Mouse (Mus musculus) midbrain, embryonic 15.5 days (tissue): ENCODE results near the gene Ndrg3. TPM values are rescaled to one million over a fixed set of nuclear protein-coding genes. Genes with fewer than 3 reads are reported as not detected.
A peak's percentile ranks its signal among the peaks of the same experiment; 100 is the strongest.
"Not testable (repeated sequence)": the region's sequence is repeated elsewhere in the genome, so short reads cannot be mapped to it uniquely, and the experiment has no call there.

Experiments
- ATAC-seq: fragments of 200-750 bp; cut with Nextera tagmentation; replicated peaks from 2 replicates; pipeline ENCODE4 v1.8.0; 2017; ENCODE audit warnings: moderate TSS enrichment
- H3K27ac ChIP-seq: fragments of 300-500 bp; sonication (generic); 2 replicates; pipeline ENCODE4 v1.5.1; 2015; ENCODE audit warnings: mild to moderate bottlenecking, inconsistent platforms
- H3K27me3 ChIP-seq: fragments of 300-500 bp; sonication (generic); replicated peaks from 2 replicates; pipeline ENCODE4 v1.6.1; 2015; ENCODE audit warnings: inconsistent platforms
- H3K36me3 ChIP-seq: fragments of 300-500 bp; sonication (generic); replicated peaks from 2 replicates; pipeline ENCODE4 v1.6.1; 2015; ENCODE audit warnings: inconsistent platforms
- H3K4me1 ChIP-seq: fragments of 300-500 bp; sonication (generic); 2 replicates; pipeline ENCODE4 v1.6.1; 2015; ENCODE audit warnings: inconsistent platforms
- H3K4me2 ChIP-seq: fragments of 300-500 bp; sonication (generic); 2 replicates; pipeline ENCODE4 v1.6.1; 2015; ENCODE audit warnings: inconsistent platforms, mild to moderate bottlenecking, moderate library complexity
- H3K4me3 ChIP-seq: fragments of 300-500 bp; sonication (generic); 2 replicates; pipeline ENCODE4 v1.5.1; 2015; ENCODE audit warnings: mild to moderate bottlenecking, inconsistent platforms
- H3K9ac ChIP-seq: fragments of 300-500 bp; sonication (generic); 2 replicates; pipeline ENCODE4 v1.6.1; 2015; ENCODE audit warnings: mild to moderate bottlenecking, inconsistent platforms
- H3K9me3 ChIP-seq: fragments of 300-500 bp; sonication (generic); 2 replicates; pipeline ENCODE4 v1.6.1; 2016; ENCODE audit warnings: inconsistent platforms
- WGBS: fragments of 180-500 bp; shearing (Covaris S2); methylation state at CpG from one replicate; pipeline ENCODE4 v1.1.7; 2015; ENCODE audit warnings: mixed read lengths; 5-methylcytosine and 5-hydroxymethylcytosine counted together
- polyA plus RNA-seq: library from polyadenylated mRNA; unstranded; fragments of >200 nt; fragmentation: Nextera tagmentation; extraction: Ambion mirVana; gene quantifications from 2 replicates; pipeline ENCODE4 v1.2.1, GENCODE M21; 2015

Gene Ndrg3
- polyA plus RNA-seq, 1 experiment from 2014 or later: 136 TPM

DNA sequence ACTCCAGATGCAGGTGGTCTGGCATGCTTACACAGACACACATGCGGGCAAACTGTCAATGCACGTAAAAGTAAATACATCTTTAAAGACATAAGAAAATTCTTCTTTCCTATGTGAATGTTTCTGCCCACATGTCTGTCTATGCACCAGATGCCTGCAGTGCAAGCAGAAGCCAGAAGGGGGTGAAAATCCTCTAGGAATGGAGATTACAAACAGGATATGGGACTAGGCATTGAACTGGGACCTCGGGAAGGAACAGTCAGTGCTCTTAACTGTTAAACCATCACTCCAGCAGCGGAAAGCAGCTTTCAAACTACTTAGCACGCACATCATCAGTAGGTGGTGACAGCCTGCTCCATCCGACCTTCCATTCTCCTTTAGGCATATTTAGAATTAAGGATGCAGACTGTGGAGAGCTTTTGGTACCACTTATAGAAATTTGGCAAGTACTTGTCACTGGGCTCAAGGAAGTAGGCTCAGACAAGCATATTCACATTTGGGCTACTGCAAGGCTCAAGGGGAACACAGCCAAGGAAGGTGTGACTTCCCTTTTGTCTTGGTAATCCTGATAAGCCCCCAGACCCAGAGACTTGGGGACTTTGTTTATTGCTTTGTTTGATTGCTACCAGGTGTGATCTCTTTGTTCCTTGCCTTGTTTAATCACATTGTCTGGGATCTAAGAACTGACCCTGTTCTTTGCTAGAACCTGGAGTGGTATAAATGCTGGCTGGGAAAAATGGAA, 86.7 kb downstream of the Ndrg3 start:
- Histone ChIP-seq H3K9me3 (no peaks in the 10 kb centered on the region), H3K9ac (no peak overlapping the region), H3K4me2 (no peak overlapping the region), H3K36me3 (no peaks in the 10 kb centered on the region), H3K4me3 (no peak overlapping the region), H3K27me3 (no peaks in the 10 kb centered on the region), H3K27ac (no peak overlapping the region), H3K4me1 (no peaks in the 10 kb centered on the region)
- ATAC-seq: no peak
- WGBS: 32% methylated on average over 6 of the region's 6 CpGs

DNA sequence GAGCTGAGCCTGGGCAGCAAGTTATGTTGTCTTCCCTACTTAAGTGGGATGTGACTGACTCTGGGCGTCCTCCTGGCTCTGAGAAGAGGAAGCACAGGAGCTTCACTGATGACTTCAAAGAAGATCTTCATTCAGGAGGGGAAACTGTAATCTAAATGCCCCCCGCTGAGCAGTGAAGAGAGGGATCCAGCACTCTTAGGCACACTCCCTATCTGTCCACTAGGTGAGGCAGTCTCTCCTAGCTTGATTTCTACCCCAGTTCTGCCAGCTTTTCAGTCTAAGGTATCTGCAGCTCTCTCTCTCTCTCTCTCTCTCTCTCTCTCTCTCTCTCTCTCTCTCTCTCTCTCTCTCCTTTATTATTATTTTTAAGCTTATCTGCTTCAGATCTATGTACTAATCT, 88.5 kb downstream of the Ndrg3 start:
- H3K4me1 ChIP-seq: no peaks in the 10 kb centered on the region
- ATAC-seq: no peak
- no peaks in the 10 kb centered on the region for H3K27me3 ChIP-seq
- no peak overlapping the region for H3K4me3 ChIP-seq
- H3K9me3 ChIP-seq: no peaks in the 10 kb centered on the region
- no peak overlapping the region for H3K4me2 ChIP-seq
- H3K9ac ChIP-seq: no peak overlapping the region
- no peak overlapping the region for H3K27ac ChIP-seq
- 31% methylated on average over 2 of the region's 2 CpGs for WGBS
- no peaks in the 10 kb centered on the region for H3K36me3 ChIP-seq

DNA sequence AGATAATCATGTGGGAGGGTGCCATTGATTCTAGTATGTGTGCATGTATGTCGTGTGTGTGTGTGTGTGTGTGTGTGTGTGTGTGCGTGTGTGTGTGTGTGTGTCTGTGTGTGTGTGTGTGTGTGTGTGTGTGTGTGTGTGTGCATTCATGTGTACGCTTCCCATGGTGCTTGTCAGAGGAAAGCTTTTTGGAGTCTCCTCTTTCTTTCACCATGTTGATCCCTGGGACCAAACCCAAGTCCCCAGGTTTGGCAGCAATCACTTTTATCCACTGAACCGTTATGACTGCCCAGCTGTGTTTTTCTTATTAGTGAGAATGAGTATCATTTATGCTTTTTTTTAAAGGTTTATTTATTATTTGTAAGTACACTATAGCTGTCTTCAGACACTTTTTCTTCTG, 89.4 kb downstream of the Ndrg3 start:
- not testable (repeated sequence) for H3K4me2 ChIP-seq, H3K9ac ChIP-seq, H3K27me3 ChIP-seq, H3K9me3 ChIP-seq, H3K27ac ChIP-seq, H3K36me3 ChIP-seq, ATAC-seq, H3K4me3 ChIP-seq, H3K4me1 ChIP-seq
- WGBS: 81% methylated on average over 4 of the region's 4 CpGs

DNA sequence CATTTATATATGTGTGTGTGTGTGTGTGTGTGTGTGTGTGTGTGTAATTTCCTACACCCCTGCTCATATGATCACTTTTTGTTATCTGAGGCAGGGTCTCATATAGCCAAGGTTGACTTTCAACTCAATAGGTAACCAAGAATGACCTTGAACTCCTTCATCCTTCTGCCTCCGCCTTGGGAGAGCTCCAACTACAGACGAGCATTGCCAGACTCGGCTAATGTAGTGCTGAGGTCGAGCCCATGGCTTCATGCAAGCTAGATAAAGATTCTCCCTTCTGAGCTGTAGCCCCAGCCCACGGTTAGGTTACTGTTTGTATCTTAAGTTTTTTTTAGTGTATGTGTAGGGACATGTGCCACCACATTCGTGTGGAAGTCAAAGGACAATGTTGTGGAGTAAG, 90.0 kb downstream of the Ndrg3 start:
- H3K36me3 ChIP-seq: no peaks in the 10 kb centered on the region
- H3K4me3 ChIP-seq: no peak overlapping the region
- no peak for ATAC-seq
- no peaks in the 10 kb centered on the region for H3K4me1 ChIP-seq
- H3K27ac ChIP-seq: no peak overlapping the region
- H3K27me3 ChIP-seq: no peaks in the 10 kb centered on the region
- no peaks in the 10 kb centered on the region for H3K9me3 ChIP-seq
- 81% methylated on average over 6 of the region's 6 CpGs for WGBS
- H3K9ac ChIP-seq: no peak overlapping the region
- no peak overlapping the region for H3K4me2 ChIP-seq

DNA sequence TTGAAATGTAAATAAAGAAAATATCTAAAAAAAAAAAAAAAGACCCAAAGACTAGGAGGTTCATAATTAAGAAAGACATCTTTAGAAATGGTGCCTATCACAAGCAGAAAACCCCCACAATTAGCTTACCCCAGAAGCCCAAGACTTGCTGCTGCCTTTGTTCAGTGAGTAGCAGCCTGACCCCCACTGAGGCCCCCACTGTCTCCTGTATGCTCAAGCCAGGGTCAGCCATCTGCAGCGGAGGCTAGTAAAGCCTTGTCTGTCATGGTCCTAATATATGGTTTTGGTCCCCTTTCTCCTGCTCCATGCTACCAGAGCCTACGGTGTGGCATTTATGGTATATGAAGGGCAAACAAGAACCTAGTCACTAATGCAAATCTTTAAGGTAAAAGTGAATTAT, 90.5 kb downstream of the Ndrg3 start:
- Histone ChIP-seq H3K9me3 (no peaks in the 10 kb centered on the region), H3K4me2 (no peak overlapping the region), H3K27ac (no peak overlapping the region), H3K9ac (no peak overlapping the region), H3K36me3 (no peaks in the 10 kb centered on the region), H3K27me3 (no peaks in the 10 kb centered on the region), H3K4me3 (no peak overlapping the region), H3K4me1 (no peaks in the 10 kb centered on the region)
- WGBS: 68% methylated on average over 2 of the region's 2 CpGs
- no peak for ATAC-seq

DNA sequence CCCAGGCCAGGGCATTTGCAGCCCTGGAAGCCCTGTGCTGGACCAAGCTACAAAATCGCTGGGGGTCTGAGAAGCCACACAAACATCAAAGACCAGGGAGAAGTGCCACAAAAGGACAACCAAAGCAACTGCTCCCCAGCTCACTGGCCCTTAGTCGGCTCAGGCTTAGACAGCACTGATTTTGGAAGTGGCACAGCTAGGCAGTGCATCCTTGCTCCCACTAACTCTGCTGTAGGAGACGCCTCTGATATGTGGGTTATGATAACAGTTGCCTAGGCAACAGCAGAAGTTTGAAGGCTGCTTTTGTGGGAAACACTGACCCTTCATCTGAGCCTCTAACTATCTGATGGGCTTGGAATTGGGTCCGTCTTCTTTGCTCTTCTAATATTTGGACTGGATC, 92.7 kb downstream of the Ndrg3 start:
- no peak overlapping the region for H3K9ac ChIP-seq
- H3K27me3 ChIP-seq: no peaks in the 10 kb centered on the region
- ATAC-seq: no peak
- H3K9me3 ChIP-seq: no peaks in the 10 kb centered on the region
- no peak overlapping the region for H3K27ac ChIP-seq
- H3K4me3 ChIP-seq: no peak overlapping the region
- H3K4me1 ChIP-seq: no peaks in the 10 kb centered on the region
- no peak overlapping the region for H3K4me2 ChIP-seq
- H3K36me3 ChIP-seq: no peaks in the 10 kb centered on the region
- WGBS: 73% methylated on average over 4 of the region's 4 CpGs

DNA sequence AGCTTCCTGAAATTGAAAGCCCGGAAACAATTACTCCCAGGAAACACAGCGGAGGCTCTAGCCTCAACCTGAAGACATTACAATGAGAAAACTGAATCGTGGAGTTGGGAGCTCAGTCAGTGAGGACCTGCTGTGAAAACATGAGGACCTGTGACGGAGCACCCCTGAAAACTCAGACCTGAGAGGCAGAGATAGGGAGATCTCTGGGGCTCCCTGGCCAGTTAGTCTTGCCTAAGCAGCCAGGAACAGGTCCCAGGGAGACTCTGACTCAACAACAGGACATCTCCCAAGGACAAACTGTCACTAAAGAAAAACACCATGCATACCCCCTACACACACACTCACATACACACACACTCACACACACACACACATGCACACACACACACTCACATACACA, 93.5 kb downstream of the Ndrg3 start:
- Histone ChIP-seq H3K27ac (no peak overlapping the region), H3K36me3 (no peaks in the 10 kb centered on the region)
- WGBS: 70% methylated on average over 4 of the region's 4 CpGs

DNA sequence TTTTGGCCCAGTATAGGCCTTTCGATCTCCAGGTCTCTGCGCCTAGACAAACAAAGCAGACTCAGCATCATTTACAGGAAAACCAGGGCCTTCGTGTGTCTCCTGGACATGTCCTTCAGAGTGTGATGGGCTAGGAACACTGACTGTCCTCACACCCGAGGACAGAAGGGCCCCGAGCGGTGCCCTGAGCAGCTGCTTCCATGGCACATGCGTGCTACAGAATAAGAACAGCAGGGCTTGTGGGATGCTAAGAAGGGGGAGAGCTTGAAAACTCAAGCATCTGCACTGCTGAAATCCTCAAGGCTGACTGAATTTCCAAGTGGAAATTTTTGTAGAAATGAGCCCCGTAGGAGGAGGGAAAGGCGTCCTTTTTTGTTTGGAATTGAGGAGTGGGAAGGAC, 94.8 kb downstream of the Ndrg3 start:
- Histone ChIP-seq H3K27ac (no peak overlapping the region), H3K9me3 (no peaks in the 10 kb centered on the region), H3K4me3 (no peak overlapping the region), H3K4me2 (no peak overlapping the region), H3K27me3 (no peaks in the 10 kb centered on the region), H3K4me1 (peaks cover 11% of the 10 kb centered on the region), H3K36me3 (no peaks in the 10 kb centered on the region), H3K9ac (no peak overlapping the region)
- no peak for ATAC-seq
- 84% methylated on average over 9 of the region's 9 CpGs for WGBS

More for the DNA sequence above, 93.5 kb downstream of the Ndrg3 start:
- Histone ChIP-seq H3K9ac (no peak overlapping the region), H3K4me3 (no peak overlapping the region), H3K4me2 (no peak overlapping the region), H3K4me1 (no peaks in the 10 kb centered on the region), H3K27me3 (no peaks in the 10 kb centered on the region), H3K9me3 (no peaks in the 10 kb centered on the region)
- no peak for ATAC-seq

DNA sequence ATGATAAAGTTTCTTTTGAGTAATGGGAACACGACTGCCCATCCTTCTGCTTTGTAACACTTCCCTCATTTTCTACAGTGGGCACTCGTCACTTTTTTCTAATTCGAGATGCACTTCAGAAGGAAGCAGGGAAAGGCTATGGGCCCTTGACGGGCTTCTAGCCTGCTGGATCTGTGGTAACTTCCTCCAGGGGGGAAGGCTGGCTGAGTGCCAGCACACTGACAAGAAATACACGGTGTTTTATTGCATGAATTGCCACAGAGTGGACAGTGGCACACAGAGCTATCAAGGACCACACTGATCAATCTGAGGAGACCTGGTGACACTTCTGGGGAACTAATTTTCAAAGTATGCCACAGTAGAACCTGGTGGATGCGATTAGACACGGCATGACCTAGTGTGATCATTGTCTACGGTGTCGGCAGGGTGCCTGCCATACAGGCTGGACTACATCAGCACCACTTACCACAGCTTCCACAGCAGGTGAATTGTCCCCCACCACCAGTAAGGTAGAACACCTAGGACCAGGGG, 95.4 kb downstream of the Ndrg3 start:
- H3K4me3 ChIP-seq: no peak overlapping the region
- H3K4me2 ChIP-seq: no peak overlapping the region
- no peaks in the 10 kb centered on the region for H3K9me3 ChIP-seq
- H3K9ac ChIP-seq: no peak overlapping the region
- WGBS: 74% methylated on average over 9 of the region's 9 CpGs
- ATAC-seq: no peak
- no peak overlapping the region for H3K27ac ChIP-seq
- H3K4me1 ChIP-seq: peaks cover 15% of the 10 kb centered on the region
- H3K36me3 ChIP-seq: no peaks in the 10 kb centered on the region
- H3K27me3 ChIP-seq: no peaks in the 10 kb centered on the region

DNA sequence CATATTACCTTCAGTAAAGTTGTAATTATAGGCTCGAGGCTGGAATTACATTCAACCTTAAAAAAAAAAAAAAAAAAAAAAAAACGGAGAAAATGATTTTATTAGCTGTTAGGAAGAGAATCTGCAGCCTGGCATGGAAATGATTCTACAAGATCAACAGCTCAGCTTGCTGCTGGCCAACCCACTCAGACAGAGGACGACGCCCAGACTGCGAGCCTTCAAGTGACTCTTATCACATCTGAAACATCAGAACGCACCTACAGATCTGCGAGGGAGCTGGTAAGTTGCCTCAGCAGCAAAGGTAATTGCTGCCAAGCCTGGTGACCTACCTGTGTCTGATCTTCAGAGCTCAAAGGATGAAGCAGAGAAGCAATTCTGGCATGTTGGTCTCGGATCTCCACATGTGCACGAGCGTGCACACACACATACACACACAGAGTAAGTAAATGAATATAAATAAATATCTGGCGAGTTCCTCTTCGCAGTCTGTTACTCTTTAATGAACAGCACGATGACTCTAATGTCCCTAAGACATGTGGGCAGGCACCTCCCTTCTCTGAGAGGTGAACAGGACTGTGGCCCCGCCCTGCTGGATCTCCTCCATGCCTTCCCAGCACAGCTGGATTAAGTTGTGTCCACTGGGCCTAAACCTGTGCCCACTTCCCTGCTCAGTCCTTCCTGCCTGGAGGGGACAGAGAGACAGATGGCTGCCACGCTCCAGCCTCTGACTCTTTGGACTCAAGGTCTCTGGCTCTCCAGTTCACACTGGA, 97.2 kb downstream of the Ndrg3 start:
- no peak for ATAC-seq
- H3K27ac ChIP-seq: no peak overlapping the region
- WGBS: 84% methylated on average over 15 of the region's 15 CpGs

DNA sequence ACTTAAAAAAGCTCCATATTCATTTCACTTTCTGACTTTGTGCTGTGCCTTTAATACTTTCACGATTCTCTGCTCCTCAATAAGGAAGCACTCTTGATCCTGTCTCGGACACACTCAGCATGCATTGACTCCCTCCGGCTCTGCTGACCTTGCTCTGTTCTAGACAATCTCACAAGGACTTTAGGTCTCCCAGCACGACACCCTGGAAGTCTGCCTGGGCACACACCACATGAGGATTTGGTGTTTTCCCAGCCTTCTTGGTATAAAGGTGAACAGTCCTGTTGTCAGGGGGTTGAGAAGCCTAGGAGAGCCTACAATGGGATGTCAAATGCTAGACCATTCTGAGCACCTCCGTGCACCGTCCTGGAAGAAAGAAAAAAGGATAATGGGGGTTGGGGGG, 99.0 kb downstream of the Ndrg3 start:
- H3K4me1 ChIP-seq: peaks cover 15% of the 10 kb centered on the region
- H3K9ac ChIP-seq: no peak overlapping the region
- no peaks in the 10 kb centered on the region for H3K36me3 ChIP-seq
- H3K4me3 ChIP-seq: no peak overlapping the region
- H3K9me3 ChIP-seq: no peaks in the 10 kb centered on the region
- no peaks in the 10 kb centered on the region for H3K27me3 ChIP-seq
- ATAC-seq: no peak
- H3K4me2 ChIP-seq: no peak overlapping the region
- H3K27ac ChIP-seq: no peak overlapping the region
- 65% methylated on average over 6 of the region's 6 CpGs for WGBS

More for the DNA sequence above, 97.2 kb downstream of the Ndrg3 start:
- H3K4me3 ChIP-seq: no peak overlapping the region
- H3K4me2 ChIP-seq: no peak overlapping the region
- H3K27me3 ChIP-seq: no peaks in the 10 kb centered on the region
- H3K9ac ChIP-seq: no peak overlapping the region
- no peaks in the 10 kb centered on the region for H3K9me3 ChIP-seq
- H3K36me3 ChIP-seq: no peaks in the 10 kb centered on the region
- peaks cover 15% of the 10 kb centered on the region for H3K4me1 ChIP-seq

DNA sequence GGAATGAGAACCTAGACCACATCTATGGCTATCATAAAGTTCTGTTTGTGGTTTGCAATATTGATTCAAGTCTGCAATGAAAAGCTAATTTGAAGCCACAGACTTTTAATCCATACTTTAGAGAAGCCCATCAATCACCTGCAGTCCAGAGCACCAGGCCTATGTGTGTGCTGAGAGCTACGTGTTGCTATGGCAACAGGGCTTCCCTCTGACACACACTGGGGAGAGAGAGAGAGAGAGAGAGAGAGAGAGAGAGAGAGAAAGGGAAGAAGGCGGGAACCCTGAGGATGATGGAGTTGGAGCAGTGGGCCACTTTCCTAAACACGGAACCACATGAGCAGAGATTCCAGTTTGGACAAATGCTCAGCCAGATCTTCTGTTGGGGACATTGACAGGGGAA, 99.6 kb downstream of the Ndrg3 start:
- H3K27me3 ChIP-seq: no peaks in the 10 kb centered on the region
- whole genome bisulfite sequencing: 21% methylated on average over 3 of the region's 3 CpGs
- peak; percentile 80 for ATAC-seq
- H3K36me3 ChIP-seq: no peaks in the 10 kb centered on the region
- H3K27ac ChIP-seq: peak overlapping the region; percentile 2; the same call in 1 of the 2 replicates
- H3K4me3 ChIP-seq: no peak overlapping the region
- peaks cover 15% of the 10 kb centered on the region for H3K4me1 ChIP-seq
- H3K9ac ChIP-seq: no peak overlapping the region
- no peaks in the 10 kb centered on the region for H3K9me3 ChIP-seq
- no peak overlapping the region for H3K4me2 ChIP-seq

DNA sequence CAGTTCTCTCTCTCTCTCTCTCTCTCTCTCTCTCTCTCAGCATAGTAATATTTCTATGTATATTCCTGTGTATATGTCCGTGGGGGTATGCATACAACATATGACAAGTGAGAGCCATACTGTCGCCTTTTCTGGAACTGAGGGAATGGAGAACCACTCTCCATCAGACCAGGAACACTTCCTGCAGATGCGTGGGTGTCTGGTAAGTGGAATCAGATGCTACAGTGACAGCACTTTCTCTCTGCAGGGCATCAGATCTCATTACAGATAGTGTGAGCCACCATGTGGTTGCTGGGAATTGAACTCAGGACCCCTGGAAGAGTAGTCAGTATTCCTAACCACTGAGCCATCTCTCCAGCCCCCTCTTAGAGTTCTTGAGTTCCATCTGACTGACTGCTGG, 103.4 kb downstream of the Ndrg3 start:
- Histone ChIP-seq H3K36me3 (no peaks in the 10 kb centered on the region), H3K4me1 (peaks cover 15% of the 10 kb centered on the region), H3K4me3 (no peak overlapping the region), H3K9me3 (no peaks in the 10 kb centered on the region), H3K27me3 (no peaks in the 10 kb centered on the region), H3K27ac (no peak overlapping the region), H3K4me2 (no peak overlapping the region), H3K9ac (no peak overlapping the region)
- ATAC-seq: no peak
- WGBS: 79% methylated on average over 3 of the region's 3 CpGs
